Mouse (Mus musculus) midbrain, embryonic 12.5 days (tissue): ENCODE results near the gene Ncan. TPM values are rescaled to one million over a fixed set of nuclear protein-coding genes. Genes with fewer than 3 reads are reported as not detected.

ENCODE experiments used
- ATAC-seq: fragments of 200-750 bp; cut with Nextera tagmentation; 2 replicates; pipeline ENCODE4 v1.8.0; 2017; ENCODE audit warnings: low read depth, moderate TSS enrichment, moderate library complexity; ENCODE audit not compliant: low FRiP score
- H3K27ac ChIP-seq: fragments of 300-500 bp; sonication (generic); replicated peaks from 2 replicates; pipeline ENCODE4 v1.5.1; 2016; ENCODE audit warnings: mild to moderate bottlenecking
- H3K27me3 ChIP-seq: fragments of 300-500 bp; sonication (generic); 2 replicates; pipeline ENCODE4 v1.6.1; 2016; ENCODE audit warnings: mild to moderate bottlenecking
- H3K36me3 ChIP-seq: fragments of 300-500 bp; sonication (generic); 2 replicates; pipeline ENCODE4 v1.6.1; 2016
- H3K4me1 ChIP-seq: fragments of 300-500 bp; sonication (generic); 2 replicates; pipeline ENCODE4 v1.6.1; 2016
- H3K4me2 ChIP-seq: fragments of 300-500 bp; sonication (generic); replicated peaks from 2 replicates; pipeline ENCODE4 v1.6.1; 2016; ENCODE audit warnings: mild to moderate bottlenecking, moderate library complexity
- H3K4me3 ChIP-seq: fragments of 300-500 bp; sonication (generic); 2 replicates; pipeline ENCODE4 v1.5.1; 2016; ENCODE audit warnings: mild to moderate bottlenecking
- H3K9ac ChIP-seq: fragments of 300-500 bp; sonication (generic); replicated peaks from 2 replicates; pipeline ENCODE4 v1.6.1; 2016; ENCODE audit warnings: mild to moderate bottlenecking, moderate library complexity
- H3K9me3 ChIP-seq: fragments of 300-500 bp; sonication (generic); 2 replicates; pipeline ENCODE4 v1.6.1; 2016; ENCODE audit warnings: mild to moderate bottlenecking
- WGBS: fragments of 180-500 bp; shearing (Covaris S2); methylation state at CpG from one replicate; pipeline ENCODE4 v1.1.7; 2016; 5-methylcytosine and 5-hydroxymethylcytosine counted together
- polyA plus RNA-seq: library from polyadenylated mRNA; unstranded; fragments of >200 nt; fragmentation: Nextera tagmentation; extraction: Ambion mirVana; gene quantifications from 2 replicates; pipeline ENCODE4 v1.2.1, GENCODE M21; 2016

Gene Ncan
- polyA plus RNA-seq, 1 experiment from 2014 or later: 91.9 TPM

DNA sequence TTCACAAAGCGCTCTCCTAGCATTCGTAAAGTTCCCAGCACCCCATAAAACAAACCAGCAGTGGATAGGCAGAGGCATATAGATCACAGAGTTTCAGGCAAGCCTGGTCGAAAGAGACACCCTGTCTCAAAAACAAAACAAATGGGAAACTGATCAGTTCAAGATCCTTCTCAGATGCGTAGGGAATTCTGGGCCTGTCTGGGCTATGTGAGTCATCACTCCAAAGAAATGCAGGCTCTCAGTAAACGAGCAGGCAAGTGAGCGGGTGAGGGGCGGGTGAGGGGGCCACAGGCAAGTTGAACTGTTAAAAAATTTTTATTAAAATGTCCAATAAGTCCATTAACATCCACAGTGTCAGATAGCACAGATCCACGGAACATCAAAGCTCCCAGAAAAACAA, 27.9 kb downstream of the Ncan start:
- Histone ChIP-seq H3K36me3 (peaks cover 34% of the 10 kb centered on the region), H3K4me3 (no peak overlapping the region), H3K27me3 (peaks cover 25% of the 10 kb centered on the region), H3K4me2 (no peak overlapping the region), H3K4me1 (peaks cover 17% of the 10 kb centered on the region; the same call in 1 of the 2 replicates), H3K9ac (no peak overlapping the region), H3K9me3 (no peaks in the 10 kb centered on the region), H3K27ac (no peak overlapping the region)
- ATAC-seq: no peak
- WGBS: 71% methylated on average over 8 of the region's 8 CpGs

DNA sequence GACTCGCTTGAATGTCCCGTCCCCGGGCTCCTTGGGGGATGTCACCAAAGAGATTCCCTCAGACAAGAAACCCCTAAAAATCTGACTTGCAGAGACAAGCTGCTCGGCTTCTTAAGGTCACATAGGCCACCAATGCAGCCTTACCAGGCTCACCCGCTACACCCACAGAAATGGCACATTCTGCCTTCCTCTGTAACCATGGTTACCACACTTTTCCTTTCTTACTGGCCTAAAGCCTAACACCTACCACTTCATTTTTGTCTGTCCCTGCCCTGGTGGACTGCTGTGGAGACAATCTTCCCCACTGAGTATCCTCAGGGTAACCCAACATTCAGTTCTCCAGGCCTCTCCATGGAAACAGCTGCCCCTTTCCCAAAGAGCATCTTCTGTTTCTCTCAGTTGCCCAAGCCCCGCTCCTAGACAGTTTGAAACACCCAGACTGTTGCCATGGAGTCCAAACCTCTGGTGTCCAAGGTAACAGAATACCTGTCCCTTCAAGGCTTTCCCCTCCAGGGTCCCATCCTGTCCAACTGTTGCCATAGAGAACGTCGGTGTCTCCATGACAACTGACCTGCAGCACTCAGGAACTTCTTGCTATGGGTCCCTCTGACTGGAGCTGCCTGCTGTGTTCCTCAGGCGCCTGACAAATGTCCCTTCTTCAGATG, 31.2 kb downstream of the Ncan start:
- Histone ChIP-seq H3K4me2 (no peak overlapping the region), H3K27me3 (peaks cover 59% of the 10 kb centered on the region), H3K4me1 (peaks cover 27% of the 10 kb centered on the region), H3K9ac (no peak overlapping the region), H3K9me3 (no peaks in the 10 kb centered on the region), H3K27ac (no peak overlapping the region), H3K36me3 (peaks cover 4% of the 10 kb centered on the region; the same call in 1 of the 2 replicates), H3K4me3 (no peak overlapping the region)
- no peak for ATAC-seq
- WGBS: 41% methylated on average over 9 of the region's 9 CpGs

DNA sequence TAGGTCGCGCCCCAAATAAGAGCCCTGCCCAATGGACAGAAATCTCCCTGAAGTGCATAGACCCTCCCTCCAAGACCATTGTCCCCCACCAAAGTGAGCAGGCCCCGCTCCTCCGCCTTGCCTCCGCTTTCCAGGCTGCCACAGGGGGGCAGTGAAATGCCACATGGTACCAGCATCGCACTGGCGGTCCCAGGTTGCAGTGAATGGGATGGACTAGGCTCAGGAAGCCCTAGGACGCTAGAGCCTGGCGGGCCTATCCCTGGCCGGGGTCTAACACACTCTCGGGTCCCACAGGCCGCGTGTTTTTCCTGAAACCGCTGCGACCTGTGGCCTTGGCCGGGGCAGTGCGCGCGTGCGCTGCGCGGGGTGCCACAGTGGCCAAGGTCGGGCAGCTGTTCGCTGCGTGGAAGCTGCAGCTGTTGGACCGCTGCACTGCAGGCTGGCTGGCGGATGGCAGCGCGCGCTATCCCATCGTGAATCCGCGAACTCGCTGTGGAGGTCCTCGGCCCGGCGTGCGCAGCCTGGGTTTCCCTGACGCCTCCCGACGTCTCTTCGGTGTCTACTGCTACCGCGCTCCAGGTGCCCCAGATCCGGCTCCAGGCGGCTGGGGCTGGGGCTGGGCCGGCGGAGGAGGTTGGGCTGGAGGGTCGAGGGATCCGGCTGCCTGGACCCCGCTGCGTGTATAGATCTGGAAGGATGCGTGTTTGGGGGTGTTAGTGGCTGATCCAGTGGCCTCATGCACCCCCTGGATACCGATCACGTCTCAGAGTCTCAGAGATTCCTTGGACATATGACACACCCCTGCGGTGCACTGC, 32.6 kb downstream of the Ncan start:
- peak; percentile 77 for ATAC-seq
- Histone ChIP-seq H3K9ac (peak overlapping the region; percentile 55), H3K27ac (no peak overlapping the region), H3K4me2 (peak overlapping the region; percentile 77), H3K4me1 (peaks cover 40% of the 10 kb centered on the region), H3K36me3 (no peaks in the 10 kb centered on the region), H3K9me3 (no peaks in the 10 kb centered on the region), H3K27me3 (peaks cover 73% of the 10 kb centered on the region), H3K4me3 (peak overlapping the region; percentile 44)
- 4% methylated on average over 52 of the region's 56 CpGs for WGBS

DNA sequence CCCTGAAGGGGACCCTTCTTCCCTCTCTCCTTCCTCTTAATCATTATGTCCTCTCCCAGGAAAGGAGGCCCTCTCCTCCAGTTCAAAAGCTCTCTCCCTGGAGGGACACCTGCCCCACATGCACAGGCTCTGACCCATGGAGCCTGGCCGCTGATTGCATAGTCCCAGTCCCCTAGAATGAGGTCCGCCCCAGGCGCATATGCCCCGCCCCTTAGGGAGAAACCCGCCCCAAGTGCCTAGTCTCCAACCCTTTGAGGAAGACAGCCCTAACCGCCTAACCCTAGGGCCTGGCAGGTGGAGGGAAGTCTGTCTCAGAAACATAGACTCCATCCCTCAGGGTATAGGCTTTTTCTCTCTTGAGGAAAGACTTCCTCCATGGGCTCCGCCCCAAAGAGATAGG, 33.4 kb downstream of the Ncan start:
- H3K4me1 ChIP-seq: peaks cover 40% of the 10 kb centered on the region
- no peaks in the 10 kb centered on the region for H3K9me3 ChIP-seq
- no peak overlapping the region for H3K9ac ChIP-seq
- no peak for ATAC-seq
- no peaks in the 10 kb centered on the region for H3K36me3 ChIP-seq
- H3K27me3 ChIP-seq: peaks cover 81% of the 10 kb centered on the region
- no peak overlapping the region for H3K4me3 ChIP-seq
- no peak overlapping the region for H3K27ac ChIP-seq
- 6% methylated on average over 7 of the region's 7 CpGs for WGBS
- no peak overlapping the region for H3K4me2 ChIP-seq

DNA sequence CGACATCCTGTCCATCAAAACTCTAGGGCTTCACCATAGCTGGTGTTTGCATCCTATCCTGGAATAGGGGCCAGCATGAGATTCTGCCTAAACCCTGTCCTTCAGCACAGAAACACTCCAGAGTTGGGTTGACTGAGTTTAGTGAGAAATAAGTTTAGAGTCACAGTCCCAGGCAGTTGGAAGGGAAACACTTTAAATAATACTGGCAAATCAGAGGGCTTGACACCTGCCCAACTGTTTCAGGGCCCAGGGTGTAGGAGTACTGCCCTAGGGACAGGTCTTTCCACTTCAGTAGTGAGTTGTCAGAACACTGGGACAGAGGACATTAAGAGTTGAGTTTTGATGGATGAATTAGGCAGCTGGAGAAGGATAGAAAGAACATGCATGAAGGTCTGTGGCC, 34.5 kb downstream of the Ncan start:
- no peak for ATAC-seq
- Histone ChIP-seq H3K27ac (no peak overlapping the region), H3K27me3 (peaks cover 87% of the 10 kb centered on the region), H3K36me3 (no peaks in the 10 kb centered on the region), H3K4me1 (peaks cover 40% of the 10 kb centered on the region), H3K9me3 (no peaks in the 10 kb centered on the region), H3K4me2 (no peak overlapping the region), H3K9ac (no peak overlapping the region), H3K4me3 (no peak overlapping the region)
- 38% methylated on average over 1 of the region's 1 CpGs for WGBS

DNA sequence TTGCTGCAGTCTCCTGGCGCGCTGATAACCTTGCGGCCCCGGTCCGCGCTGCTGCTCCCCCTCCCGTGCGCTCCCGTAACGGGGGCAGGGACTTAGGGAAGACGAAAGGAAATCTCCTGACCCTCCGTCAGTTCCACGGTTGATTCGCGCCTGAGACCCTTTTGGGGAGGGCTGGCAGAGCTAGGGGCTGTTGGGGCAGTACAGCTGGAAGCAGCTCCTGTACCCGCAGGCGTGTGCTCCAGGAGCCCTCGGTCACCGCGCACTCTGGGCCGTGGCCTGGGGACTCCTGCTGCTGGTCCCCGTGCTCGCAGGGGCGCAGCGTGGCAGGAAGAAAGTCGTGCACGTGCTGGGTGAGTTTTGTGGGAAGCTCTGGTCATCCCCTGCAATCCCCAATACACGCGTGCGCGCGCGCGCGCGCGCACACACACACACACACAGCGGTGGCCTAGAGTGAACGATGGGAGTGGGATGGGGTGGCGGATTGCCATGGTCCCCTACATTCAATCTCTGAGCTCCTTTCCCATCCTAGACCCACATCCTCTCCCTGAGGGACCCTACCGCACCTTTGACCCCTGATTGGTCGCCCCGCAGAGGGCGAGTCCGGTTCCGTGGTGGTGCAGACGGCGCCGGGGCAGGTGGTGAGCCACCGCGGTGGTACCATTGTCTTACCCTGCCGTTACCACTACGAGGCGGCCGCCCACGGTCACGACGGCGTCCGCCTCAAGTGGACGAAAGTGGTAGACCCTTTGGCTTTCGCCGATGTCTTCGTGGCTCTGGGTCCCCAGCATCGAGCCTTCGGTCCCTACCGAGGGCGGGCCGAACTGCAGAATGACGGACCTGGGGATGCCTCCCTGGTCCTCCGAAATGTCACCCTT, 36.2 kb downstream of the Ncan start:
- no peak overlapping the region for H3K27ac ChIP-seq
- H3K9ac ChIP-seq: peak overlapping the region; percentile 37; the same call in 1 of the 2 replicates
- peak overlapping the region; percentile 62 for H3K4me2 ChIP-seq
- peaks cover 82% of the 10 kb centered on the region for H3K27me3 ChIP-seq
- peak overlapping the region; percentile 41 for H3K4me3 ChIP-seq
- no peaks in the 10 kb centered on the region for H3K9me3 ChIP-seq
- ATAC-seq: no peak
- 2% methylated on average over 71 of the region's 71 CpGs for WGBS
- H3K36me3 ChIP-seq: no peaks in the 10 kb centered on the region
- peaks cover 33% of the 10 kb centered on the region for H3K4me1 ChIP-seq

DNA sequence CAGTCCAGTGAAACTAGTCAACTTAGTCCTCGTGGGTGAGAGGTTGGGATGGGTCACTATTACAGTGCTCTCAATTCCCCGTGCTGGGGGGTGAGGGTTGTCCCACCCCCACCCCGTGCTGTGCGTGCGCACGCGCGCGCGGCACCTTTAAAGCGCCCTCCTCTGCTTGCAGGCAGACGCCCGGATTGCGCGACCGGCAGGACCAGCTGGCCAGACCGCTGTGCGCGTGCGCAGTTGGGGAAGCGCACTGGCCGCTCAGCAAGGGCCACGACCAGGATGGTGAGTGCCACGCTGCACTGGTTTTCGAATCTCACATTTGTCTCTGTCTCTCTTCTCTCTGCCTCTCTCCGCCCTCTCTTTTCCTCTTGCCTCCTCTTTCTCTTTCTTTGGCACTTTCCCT, 37.4 kb downstream of the Ncan start, which contains the start of gene Hapln4:
Hapln4 (plus strand) TSS at position 173 of the 400 bp plus-strand sequence.
- peaks cover 72% of the 10 kb centered on the region for H3K27me3 ChIP-seq
- whole genome bisulfite sequencing: under 1% methylated on average over 26 of the region's 26 CpGs
- peak within 1 kb of the TSS; percentile 41 for H3K4me3 ChIP-seq
- peaks cover 28% of the 10 kb centered on the region for H3K4me1 ChIP-seq
- no peak within 1 kb of the TSS for H3K27ac ChIP-seq
- H3K9me3 ChIP-seq: no peaks in the 10 kb centered on the region
- no peaks in the 10 kb centered on the region for H3K36me3 ChIP-seq
- peak within 1 kb of the TSS; percentile 37; the same call in 1 of the 2 replicates for H3K9ac ChIP-seq
- ATAC-seq: no peak
- peak within 1 kb of the TSS; percentile 62 for H3K4me2 ChIP-seq

DNA sequence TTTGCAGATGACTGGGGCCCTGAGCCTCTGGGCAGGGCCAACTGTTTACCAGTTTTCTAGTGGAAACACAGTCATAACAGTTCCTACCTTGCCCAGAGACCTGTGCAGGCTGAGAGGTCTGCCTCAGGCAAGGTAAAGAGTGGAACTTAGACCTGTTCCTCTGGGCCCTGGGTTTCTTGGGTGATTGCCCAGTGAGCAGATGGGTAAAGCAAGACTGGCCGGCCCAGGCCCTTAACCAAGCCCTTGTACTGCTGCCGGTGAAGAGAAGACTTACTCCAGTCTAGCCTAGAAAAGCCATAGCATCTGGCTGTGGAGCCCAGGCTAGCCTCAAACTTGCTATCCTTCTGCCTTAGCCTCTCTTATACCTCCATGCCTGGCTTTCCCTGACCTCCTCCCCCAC, 38.7 kb downstream of the Ncan start:
- no peak overlapping the region for H3K4me3 ChIP-seq
- H3K9me3 ChIP-seq: no peaks in the 10 kb centered on the region
- peaks cover 22% of the 10 kb centered on the region for H3K4me1 ChIP-seq
- ATAC-seq: no peak
- 100% methylated on average over 2 of the region's 2 CpGs for WGBS
- no peak overlapping the region for H3K9ac ChIP-seq
- H3K27ac ChIP-seq: no peak overlapping the region
- peaks cover 59% of the 10 kb centered on the region for H3K27me3 ChIP-seq
- no peak overlapping the region for H3K4me2 ChIP-seq
- no peaks in the 10 kb centered on the region for H3K36me3 ChIP-seq

DNA sequence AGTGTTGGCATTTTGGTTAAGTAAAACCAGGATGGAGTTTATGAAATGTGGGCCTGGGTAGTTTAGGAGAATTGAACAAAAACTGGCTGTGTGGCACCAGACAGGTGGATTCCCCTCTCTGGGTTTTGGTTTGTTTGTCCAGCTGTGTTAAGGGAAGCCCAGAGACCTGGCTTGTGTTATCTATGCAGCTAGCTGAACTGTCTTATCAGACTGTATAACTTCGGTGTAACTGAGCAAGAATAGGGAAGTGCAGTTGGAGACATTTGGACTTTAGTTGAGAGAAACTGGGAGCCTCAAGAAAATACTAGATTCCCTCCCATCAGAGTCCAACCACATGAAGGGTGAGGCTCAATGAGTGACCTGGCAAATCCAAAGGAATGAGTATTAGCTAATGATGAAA, 47.0 kb downstream of the Ncan start:
- 95% methylated on average over 1 of the region's 1 CpGs for WGBS
- no peak overlapping the region for H3K4me2 ChIP-seq
- peaks cover 36% of the 10 kb centered on the region for H3K36me3 ChIP-seq
- no peak overlapping the region for H3K4me3 ChIP-seq
- no peak overlapping the region for H3K9ac ChIP-seq
- 0 out of 2 replicates have a peak, but pooled peaks cover 6% of the 10 kb centered on the region for H3K27me3 ChIP-seq
- no peaks in the 10 kb centered on the region for H3K9me3 ChIP-seq
- 0 out of 2 replicates have a peak, but pooled peaks cover 6% of the 10 kb centered on the region for H3K4me1 ChIP-seq
- no peak overlapping the region for H3K27ac ChIP-seq
- no peak for ATAC-seq

DNA sequence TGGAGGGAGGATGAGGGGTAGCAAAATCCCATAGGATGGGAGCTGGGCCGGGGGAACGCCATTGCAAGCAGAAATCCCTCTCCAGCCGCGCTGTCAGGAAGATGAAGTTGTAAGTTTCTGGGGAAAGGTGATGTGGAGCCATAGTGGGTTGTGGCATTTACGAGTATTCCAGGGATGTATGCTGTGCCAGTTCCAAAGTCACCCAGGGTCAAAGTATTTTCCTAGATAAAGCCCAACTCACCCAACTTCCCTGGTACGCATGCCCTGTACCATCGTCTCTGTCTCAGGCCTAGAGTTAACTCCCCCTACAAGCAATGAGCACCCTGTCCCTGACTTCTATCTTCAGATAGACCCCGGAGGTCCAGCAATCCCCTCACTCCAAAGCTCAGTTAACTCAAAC, 47.6 kb downstream of the Ncan start:
- Histone ChIP-seq H3K27ac (no peak overlapping the region), H3K4me2 (0 out of 2 replicates have a peak overlapping the region, but pooled peaks have one; percentile 13), H3K36me3 (peaks cover 42% of the 10 kb centered on the region), H3K4me1 (0 out of 2 replicates have a peak, but pooled peaks cover 6% of the 10 kb centered on the region), H3K4me3 (no peak overlapping the region), H3K9me3 (no peaks in the 10 kb centered on the region), H3K27me3 (0 out of 2 replicates have a peak, but pooled peaks cover 6% of the 10 kb centered on the region), H3K9ac (no peak overlapping the region)
- ATAC-seq: no peak
- WGBS: 65% methylated on average over 8 of the region's 8 CpGs

DNA sequence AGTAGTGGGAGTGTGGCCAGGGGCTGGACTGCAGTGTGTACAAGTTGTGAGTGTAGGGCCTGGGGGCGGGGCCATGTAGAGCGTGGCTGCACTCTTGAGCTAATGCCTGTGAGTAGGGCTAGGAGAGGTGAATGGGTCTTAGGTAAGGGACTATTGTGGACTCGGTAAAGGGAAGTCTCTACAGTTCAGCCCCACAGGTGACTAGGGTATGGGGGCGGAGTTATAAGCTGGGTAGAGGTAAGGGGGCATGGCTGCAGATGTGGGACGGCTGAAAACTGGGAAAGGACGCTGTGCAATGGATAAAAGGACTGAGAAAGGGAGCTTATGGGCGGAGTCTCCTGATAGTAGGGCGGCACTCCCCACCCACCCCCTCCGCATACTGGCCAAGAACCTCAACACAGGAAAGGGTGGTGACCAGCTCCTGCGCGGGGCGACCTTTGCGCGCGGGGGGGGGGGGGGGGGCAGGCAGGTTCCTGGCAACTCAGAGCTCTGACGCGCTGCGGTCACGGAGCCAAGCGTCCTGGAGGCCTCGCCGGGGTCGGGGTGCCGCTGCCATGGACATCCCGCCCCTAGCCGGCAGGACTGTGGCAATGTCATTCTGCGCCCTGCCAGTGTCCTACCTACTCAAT, 48.1 kb downstream of the Ncan start, which contains the start of gene Tm6sf2:
Tm6sf2 (plus strand) TSS at position 484 of the 629 bp plus-strand sequence.
- Histone ChIP-seq H3K9me3 (no peaks in the 10 kb centered on the region), H3K27me3 (0 out of 2 replicates have a peak, but pooled peaks cover 6% of the 10 kb centered on the region), H3K9ac (no peak within 1 kb of the TSS), H3K4me2 (peak within 1 kb of the TSS; percentile 13; the same call in 1 of the 2 replicates), H3K27ac (no peak within 1 kb of the TSS), H3K4me3 (no peak within 1 kb of the TSS), H3K36me3 (peaks cover 48% of the 10 kb centered on the region), H3K4me1 (0 out of 2 replicates have a peak, but pooled peaks cover 6% of the 10 kb centered on the region)
- WGBS: 8% methylated on average over 23 of the region's 27 CpGs
- peak; percentile 66; the same call in 1 of the 2 replicates for ATAC-seq
